9 mouse cellular contexts compared by ENCODE assay signal in genomic region chr2:148478141-148478701, GRCm38 (mm10). TPM values are rescaled to one million over a fixed set of nuclear protein-coding genes. Genes with fewer than 3 reads are reported as not detected.
DNase-seq lines count a peak whose midpoint lies in the region; ATAC-seq lines count a peak whose summit lies in the region.
"Had no signal": no experiment of that assay in that cellular context is flagged by ENCODE, and none has a peak within 500 bp of the region (broad histone marks: within the 10 kb centered on the region; RNA-seq: fewer than 3 reads in every experiment).

No protein-coding gene starts in this region.

- 38% methylated on average over 3 of the region's 3 CpGs for WGBS in embryonic facial prominence, embryonic 12.5 days
- WGBS in heart, embryonic 15.5 days = 29% methylated on average over 3 of the region's 3 CpGs
- WGBS in midbrain, embryonic 15.5 days = 21% methylated on average over 3 of the region's 3 CpGs

- H3K36me3 ChIP-seq in megakaryocyte, embryonic 14.5 days (replicated peaks; ENCODE audit: low read length) = no peaks in the 10 kb centered on the region
- no peaks in the 10 kb centered on the region for H3K36me3 ChIP-seq in embryonic facial prominence, embryonic 12.5 days
- no peaks in the 10 kb centered on the region for H3K36me3 ChIP-seq in heart, embryonic 15.5 days
- no peaks in the 10 kb centered on the region for H3K36me3 ChIP-seq in midbrain, embryonic 15.5 days (replicated peaks)

- peak; percentile 74 for DNase-seq in kidney, postnatal 14 days
- DNase-seq in frontal cortex, postnatal 36 days (ENCODE audit: low spot score in 2 of 2) = no peak

- ATAC-seq in megakaryocyte, adult 5-6 weeks (ENCODE audit: poor library complexity, severe bottlenecking) = no peak
- 0 out of 2 replicates have a peak, but pooled peaks have one; percentile 56 for ATAC-seq in embryonic facial prominence, embryonic 12.5 days (ENCODE audit: insufficient number of reproducible peaks, insufficient read depth, low FRiP score, low TSS enrichment)
- ATAC-seq in heart, embryonic 15.5 days (replicated peaks; ENCODE audit: insufficient number of reproducible peaks, insufficient read depth, low FRiP score, low read depth) = peak; percentile 79
- peak; percentile 89 for ATAC-seq in midbrain, embryonic 15.5 days (replicated peaks)
- ATAC-seq in CD4-positive, CD25-positive, alpha-beta regulatory T cell, adult 4 months = no peak

- H3K9me3 ChIP-seq in megakaryocyte, embryonic 14.5 days = no peaks in the 10 kb centered on the region
- no peaks in the 10 kb centered on the region for H3K9me3 ChIP-seq in embryonic facial prominence, embryonic 12.5 days
- H3K9me3 ChIP-seq in heart, embryonic 15.5 days (replicated peaks) = no peaks in the 10 kb centered on the region
- H3K9me3 ChIP-seq in midbrain, embryonic 15.5 days = no peaks in the 10 kb centered on the region

- H3K4me1 ChIP-seq in megakaryocyte, embryonic 14.5 days = peaks cover 37% of the 10 kb centered on the region
- no peaks in the 10 kb centered on the region for H3K4me1 ChIP-seq in embryonic facial prominence, embryonic 12.5 days
- no peaks in the 10 kb centered on the region; the same call in 1 of the 2 replicates for H3K4me1 ChIP-seq in heart, embryonic 15.5 days (replicated peaks)
- no peaks in the 10 kb centered on the region for H3K4me1 ChIP-seq in midbrain, embryonic 15.5 days

- H3K4me2 ChIP-seq in embryonic facial prominence, embryonic 12.5 days (replicated peaks) = no peak overlapping the region
- no peak overlapping the region for H3K4me2 ChIP-seq in heart, embryonic 15.5 days
- no peak overlapping the region for H3K4me2 ChIP-seq in midbrain, embryonic 15.5 days

- H3K27me3 ChIP-seq in megakaryocyte, embryonic 14.5 days (replicated peaks) = peaks cover 5% of the 10 kb centered on the region
- no peaks in the 10 kb centered on the region for H3K27me3 ChIP-seq in embryonic facial prominence, embryonic 12.5 days
- H3K27me3 ChIP-seq in heart, embryonic 15.5 days = no peaks in the 10 kb centered on the region
- no peaks in the 10 kb centered on the region for H3K27me3 ChIP-seq in midbrain, embryonic 15.5 days (replicated peaks)

- no peak overlapping the region for H3K27ac ChIP-seq in embryonic facial prominence, embryonic 12.5 days
- H3K27ac ChIP-seq in heart, embryonic 15.5 days = peak overlapping the region; percentile 29; the same call in 1 of the 2 replicates
- no peak overlapping the region for H3K27ac ChIP-seq in midbrain, embryonic 15.5 days

- no peak overlapping the region for H3K9ac ChIP-seq in embryonic facial prominence, embryonic 12.5 days
- no peak overlapping the region for H3K9ac ChIP-seq in heart, embryonic 15.5 days
- H3K9ac ChIP-seq in midbrain, embryonic 15.5 days = no peak overlapping the region

- peak overlapping the region; percentile 53 for H3K4me3 ChIP-seq in megakaryocyte, embryonic 14.5 days (replicated peaks)
- no peak overlapping the region for H3K4me3 ChIP-seq in embryonic facial prominence, embryonic 12.5 days
- no peak overlapping the region for H3K4me3 ChIP-seq in heart, embryonic 15.5 days
- no peak overlapping the region for H3K4me3 ChIP-seq in midbrain, embryonic 15.5 days

RNA-seq across cellular contexts. Expression of gene Cd93, which starts 34.9 kb away (rescaled TPM):
- polyA plus RNA-seq in megakaryocyte, embryonic 14.5 days (2012; ENCODE audit: insufficient read depth, low replicate concordance) = 1.2 TPM in 1 of 2 replicates, not detected in the other
- 48.5 and 49.1 TPM in 2 replicates for total RNA-seq in megakaryocyte, adult 5-6 weeks (2015)
- 61.8 and 65.4 TPM in 2 replicates for total RNA-seq in megakaryocyte, adult 5-6 weeks (2017)
- polyA plus RNA-seq in embryonic facial prominence, embryonic 12.5 days (2016; fragmentation: Nextera tagmentation; extraction: Ambion mirVana) = 6.8 and 7.8 TPM in 2 replicates
- 25.7 and 26.2 TPM in 2 replicates for polyA plus RNA-seq in heart, embryonic 15.5 days (2015; fragmentation: Nextera tagmentation; extraction: Ambion mirVana)
- polyA plus RNA-seq in midbrain, embryonic 15.5 days (2015; fragmentation: Nextera tagmentation; extraction: Ambion mirVana) = 8.1 and 8.7 TPM in 2 replicates
- under 1 TPM in 1 of 2 experiments, not detected in 1; 0.13 TPM for polyA plus RNA-seq in CD4-positive, CD25-positive, alpha-beta regulatory T cell, adult 4 months (2017; shearing (Covaris generic))
- total RNA-seq: MEL had no signal

Comparison
In these comparisons a context has a peak if more than half of its experiments do, and no peak if none do; other contexts are left out.
1. ATAC-seq: peak in embryonic facial prominence, embryonic 12.5 days (single experiment), heart, embryonic 15.5 days (single experiment) and midbrain, embryonic 15.5 days (single experiment); none in megakaryocyte, adult 5-6 weeks (single experiment) and CD4-positive, CD25-positive, alpha-beta regulatory T cell, adult 4 months (single experiment).